Mouse (Mus musculus) kidney, postnatal 36 days (tissue): ENCODE data around the gene Dnttip1.

Experiments used
- DNase-seq, 2 experiments: peaks; one replicate each; pipeline ENCODE4 v3.0.0; 2021 to 2022; ENCODE audit warnings: mixed read lengths in 2 of 2

The Dnttip1 gene

DNA sequence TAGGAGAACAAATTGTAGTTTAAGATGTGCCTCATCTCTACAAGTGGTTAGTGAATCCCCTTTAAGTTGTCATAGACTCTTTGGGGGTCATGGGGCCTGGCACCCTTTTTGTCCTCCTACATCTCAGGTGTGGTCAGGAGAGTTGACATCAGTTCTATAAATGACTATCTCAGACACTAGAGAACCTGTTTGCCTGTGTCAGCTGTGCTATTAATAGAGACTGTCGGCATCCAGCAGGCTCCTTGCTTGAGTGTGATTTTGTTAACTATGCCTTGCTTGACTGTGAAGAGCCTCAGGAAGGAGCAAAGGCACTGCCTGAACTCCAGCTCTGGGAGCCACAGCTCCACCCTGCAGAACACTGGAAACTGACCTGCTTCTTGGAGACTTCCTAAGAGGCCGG lies 9.0 kb downstream of the Dnttip1 start:
- DNase-seq: no peak

DNA sequence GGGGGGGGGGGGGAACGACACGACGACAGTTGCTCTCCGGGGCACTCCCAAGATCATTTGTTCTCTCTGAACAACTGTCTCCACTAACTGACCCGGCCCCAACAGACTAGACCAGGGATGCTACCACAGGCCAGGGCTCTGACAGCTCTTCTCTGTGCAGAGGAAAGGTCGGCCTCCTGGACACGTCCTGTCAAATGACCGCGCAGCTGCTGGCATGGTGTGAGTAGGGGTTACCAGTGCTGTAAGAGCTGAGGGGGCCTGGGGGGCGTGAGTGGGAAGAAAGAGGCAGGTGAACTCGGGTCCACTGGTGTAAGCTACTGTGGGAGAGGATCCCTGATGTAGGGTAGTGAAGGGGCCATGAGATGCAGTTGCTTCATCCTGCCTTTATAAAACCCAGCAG lies 12.1 kb downstream of the Dnttip1 start:
- no peak for DNase-seq

- no peak for DNase-seq
These were observed 12.9 kb downstream of the Dnttip1 start for GRCm38 (mm10) chr2:164758692-164759091.

DNA sequence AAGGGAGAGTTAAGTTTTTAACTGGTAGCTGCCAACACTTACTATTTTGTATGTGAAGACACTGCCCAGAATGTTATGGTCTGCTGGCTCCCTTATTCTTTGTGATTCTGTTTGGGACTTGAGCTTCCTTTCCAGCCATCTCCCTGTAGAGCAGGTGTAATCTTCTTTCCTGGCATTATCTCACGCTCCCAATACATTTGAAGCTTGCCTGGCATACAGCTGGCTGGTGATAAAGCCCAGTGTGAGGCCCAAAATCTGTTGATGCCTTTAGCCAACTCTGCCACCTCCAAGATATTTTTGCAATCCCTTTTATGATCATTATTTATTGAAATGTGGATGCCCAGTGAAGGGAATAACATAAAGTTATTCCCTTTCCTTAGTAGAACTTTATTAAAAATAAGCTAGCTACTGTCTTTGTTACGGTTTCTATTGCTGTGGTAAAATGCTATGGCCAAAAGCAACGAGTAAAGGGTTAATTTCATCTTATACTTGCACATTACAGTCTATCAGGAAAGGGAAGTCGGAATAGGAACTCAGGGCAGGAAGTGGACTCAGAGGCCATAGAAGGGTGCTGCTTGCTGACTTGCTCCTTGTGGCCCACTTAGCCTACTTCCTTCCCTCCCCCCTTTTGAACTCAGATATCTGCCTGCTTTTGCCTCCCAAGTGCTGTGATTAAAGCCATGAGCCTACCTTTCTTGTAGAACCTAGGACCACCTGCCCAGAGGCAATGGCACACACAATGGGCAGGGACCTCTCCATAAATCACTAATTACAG lies 14.5 kb downstream of the Dnttip1 start:
- no peak for DNase-seq

GRCm38 (mm10) chr2:164761502-164761901 lies 15.7 kb downstream of the Dnttip1 start:
- no peak for DNase-seq

GRCm38 (mm10) chr2:164761971-164762370 lies 16.2 kb downstream of the Dnttip1 start:
- DNase-seq: no peak

- no peak for DNase-seq
These were observed 16.8 kb downstream of the Dnttip1 start for GRCm38 (mm10) chr2:164762593-164762992.

- no peak for DNase-seq
These were observed 20.1 kb downstream of the Dnttip1 start for GRCm38 (mm10) chr2:164765841-164766240.

- DNase-seq: peak; percentile 23 to 35
These were observed 22.2 kb downstream of the Dnttip1 start for GRCm38 (mm10) chr2:164767812-164768540.

DNA sequence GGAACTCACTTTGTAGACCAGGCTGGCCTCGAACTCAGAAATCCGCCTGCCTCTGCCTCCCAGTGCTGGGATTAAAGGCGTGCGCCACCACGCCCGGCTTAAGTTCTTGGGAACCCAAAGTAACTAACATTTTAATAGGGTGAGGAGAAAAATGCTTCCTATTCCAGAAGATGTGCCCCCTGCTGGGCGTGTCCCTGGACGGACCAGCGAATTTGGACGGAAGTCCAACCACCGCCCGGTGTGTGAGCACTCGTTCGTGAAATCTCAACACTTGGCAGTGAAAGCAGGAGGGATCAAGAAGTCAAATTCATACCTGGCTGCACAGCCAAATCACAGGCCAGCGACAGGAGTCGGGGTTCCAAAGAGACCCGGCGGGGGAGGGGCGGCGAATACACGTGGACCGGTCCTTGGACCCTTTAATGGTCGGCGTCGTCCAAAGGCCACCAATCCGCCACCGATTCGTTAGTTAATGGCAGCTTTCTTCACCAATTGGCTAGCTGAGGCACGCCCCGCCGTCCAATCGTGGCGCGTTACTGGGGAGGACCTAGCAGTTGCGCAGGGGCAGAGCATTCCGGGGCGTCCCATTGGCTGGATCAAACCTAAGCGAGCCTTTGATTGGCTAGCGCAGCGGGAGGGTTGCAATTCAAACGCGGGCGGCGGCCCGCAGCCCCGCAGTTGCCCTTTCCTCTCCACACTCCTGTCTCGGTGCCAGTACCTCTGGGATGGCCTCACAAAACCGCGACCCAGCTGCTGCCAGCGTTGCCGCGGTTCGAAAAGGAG lies 23.7 kb downstream of the Dnttip1 start, which contains the start of gene Ube2c:
Gene Ube2c, plus strand, starts transcription at position 641 of the 780 bp plus-strand sequence.
- peak; percentile 99 for DNase-seq

DNA sequence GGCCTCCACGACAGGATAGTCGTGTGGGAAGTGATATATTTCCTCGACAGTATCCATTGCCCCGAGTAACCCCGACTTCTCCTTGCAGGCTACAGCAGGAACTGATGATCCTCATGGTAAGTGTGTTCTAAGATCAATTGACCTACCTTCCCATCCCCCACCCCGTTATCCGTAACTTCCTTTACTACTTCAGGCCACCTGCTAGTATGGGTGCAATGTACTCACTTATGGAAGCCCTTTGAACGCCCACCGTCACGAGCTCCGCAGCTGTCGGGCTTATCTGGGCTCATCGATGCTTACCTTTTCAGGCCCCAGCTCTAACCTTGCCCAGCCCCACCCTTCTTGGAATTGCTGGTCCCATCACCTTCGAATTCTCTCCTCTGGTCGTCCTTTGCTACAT lies 24.5 kb downstream of the Dnttip1 start:
- DNase-seq: no peak

- no peak for DNase-seq
These were observed 25.3 kb downstream of the Dnttip1 start for GRCm38 (mm10) chr2:164771123-164771522.

- DNase-seq: no peak
These were observed 27.6 kb downstream of the Dnttip1 start for GRCm38 (mm10) chr2:164773229-164773988.

GRCm38 (mm10) chr2:164773989-164774364 lies 28.2 kb downstream of the Dnttip1 start:
- DNase-seq: no peak

- no peak for DNase-seq
These were observed 30.3 kb downstream of the Dnttip1 start for GRCm38 (mm10) chr2:164776130-164776529.

DNA sequence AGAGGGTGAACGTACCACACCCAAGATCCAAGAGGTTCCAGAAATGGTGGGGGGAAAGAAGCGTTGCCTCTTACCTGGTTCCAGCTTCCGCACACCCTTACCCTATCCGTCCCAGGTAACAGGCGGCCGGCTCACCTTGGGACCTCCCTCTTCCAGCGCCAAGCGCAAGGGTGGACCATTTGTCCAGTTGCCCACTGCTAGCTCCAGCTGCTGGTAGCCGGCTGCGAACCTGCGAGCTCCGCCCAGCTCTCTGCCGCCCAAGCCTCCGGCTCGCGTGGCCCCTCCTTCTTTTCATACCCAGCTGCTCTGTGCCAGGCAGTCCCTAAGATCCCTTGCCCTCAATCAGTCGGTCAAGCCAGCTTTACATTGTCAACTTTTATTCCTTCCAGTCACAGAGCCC lies 31.0 kb downstream of the Dnttip1 start:
- DNase-seq: no peak

DNA sequence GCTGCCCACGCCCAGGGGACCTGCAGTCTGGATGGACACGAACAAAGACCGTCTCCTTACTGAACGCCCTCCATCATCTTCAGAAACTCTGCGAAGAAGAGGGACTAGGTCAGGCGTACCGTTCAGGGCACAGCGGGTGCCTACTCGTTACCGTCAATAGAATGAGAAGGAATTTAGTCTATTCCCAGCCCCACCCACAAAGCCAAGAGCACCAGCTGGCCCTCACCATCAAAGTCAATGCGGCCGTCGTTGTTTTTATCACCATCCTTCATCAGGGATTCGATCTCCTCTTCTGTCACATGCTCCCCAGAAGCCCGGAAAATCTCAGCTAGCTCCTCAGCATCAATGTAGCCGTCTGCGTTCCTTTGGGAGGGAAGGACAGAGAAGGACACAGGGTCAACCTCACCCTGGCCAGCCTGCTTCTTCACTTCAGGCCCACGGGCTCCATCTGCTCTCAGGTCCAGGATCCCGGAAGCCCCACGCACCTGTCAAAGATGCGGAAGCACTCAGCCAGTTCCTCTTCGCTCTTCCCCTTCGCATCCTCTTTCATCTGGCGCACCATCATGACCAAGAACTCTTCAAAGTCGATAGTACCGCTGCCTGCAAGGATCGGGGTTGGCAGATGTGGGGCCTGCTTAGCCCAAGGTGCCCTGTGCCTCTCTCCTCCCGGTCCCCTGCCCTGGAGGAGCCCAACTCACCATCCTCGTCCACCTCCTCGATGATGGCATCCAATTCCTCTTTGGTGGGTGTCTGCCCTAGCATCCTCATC lies 31.6 kb downstream of the Dnttip1 start:
- DNase-seq: no peak

DNA sequence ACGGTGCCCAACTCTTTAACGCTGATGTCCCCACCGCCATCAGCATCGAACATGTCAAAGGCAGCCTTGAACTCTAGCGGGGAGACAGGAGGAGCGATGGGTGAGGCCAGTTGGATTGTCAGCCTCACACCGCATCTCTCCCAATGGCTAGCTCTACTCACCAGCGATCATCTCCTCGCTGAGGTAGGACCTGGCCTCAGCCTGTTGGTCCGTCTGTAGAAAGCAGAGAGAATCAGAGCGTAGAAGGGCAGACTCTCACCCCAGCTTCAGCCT lies 32.2 kb downstream of the Dnttip1 start:
- no peak for DNase-seq

- DNase-seq: no peak
These were observed 33.0 kb downstream of the Dnttip1 start for GRCm38 (mm10) chr2:164778809-164779208.

DNA sequence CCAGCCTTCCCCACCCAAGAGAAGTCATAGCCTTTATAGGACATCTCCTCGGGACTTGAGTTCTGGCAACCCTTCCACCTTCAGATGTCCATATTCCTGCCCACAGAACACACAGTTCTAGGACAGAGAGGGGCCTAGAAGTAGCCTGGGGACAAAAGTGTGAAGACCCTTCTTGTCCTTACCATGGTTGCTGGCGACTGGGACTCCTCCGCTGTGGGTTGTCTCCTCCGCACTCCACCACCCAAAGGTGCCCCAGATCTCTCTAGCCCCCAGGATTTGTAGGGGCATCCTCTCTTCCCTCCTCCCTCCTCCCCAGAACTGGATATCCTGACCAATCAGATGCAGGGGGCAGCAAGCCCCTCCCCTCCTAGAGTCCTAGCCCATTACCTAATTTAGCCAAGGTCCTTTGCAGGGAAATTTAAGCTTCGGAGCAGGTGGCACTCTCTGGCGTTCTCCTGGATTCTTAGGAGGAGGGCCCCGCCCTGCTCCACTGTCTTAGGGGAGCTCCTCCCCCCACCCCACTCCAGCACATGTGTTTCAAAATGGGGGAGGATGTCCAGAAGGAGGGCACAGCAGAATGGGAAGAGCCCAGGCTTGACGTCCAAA lies 33.8 kb downstream of the Dnttip1 start, which contains the start of gene Tnnc2:
Gene Tnnc2, minus strand, starts transcription at position 487 of the 606 bp plus-strand sequence.
- no peak for DNase-seq

GRCm38 (mm10) chr2:164781876-164782275 lies 36.1 kb downstream of the Dnttip1 start:
- no peak for DNase-seq
